In genomic region chr17:66447007-66447312, GRCm38 (mm10) we compare ENCODE assay signal across 10 mouse cellular contexts. TPM values are rescaled to one million over a fixed set of nuclear protein-coding genes. Genes with fewer than 3 reads are reported as not detected.
DNase-seq lines count a peak whose midpoint lies in the region; ATAC-seq and TF ChIP-seq lines count a peak whose summit lies in the region.
"Had no signal": no experiment of that assay in that cellular context is flagged by ENCODE, and none has a peak within 500 bp of the region (broad histone marks: within the 10 kb centered on the region; RNA-seq: fewer than 3 reads in every experiment).

No protein-coding gene starts in this region.

- H3K9me3 ChIP-seq in kidney, embryonic 15.5 days (replicated peaks): no peaks in the 10 kb centered on the region
- no peaks in the 10 kb centered on the region for H3K9me3 ChIP-seq in hindbrain, embryonic 15.5 days
- H3K9me3 ChIP-seq: liver, embryonic 12.5 days had no signal

- WGBS in kidney, embryonic 15.5 days: 60% methylated on average over 7 of the region's 7 CpGs
- 27% methylated on average over 7 of the region's 7 CpGs for WGBS in hindbrain, embryonic 15.5 days

- no peak overlapping the region for H3K9ac ChIP-seq in kidney, embryonic 15.5 days
- H3K9ac ChIP-seq in hindbrain, embryonic 15.5 days: peak overlapping the region; percentile 95
- H3K9ac ChIP-seq: liver, embryonic 12.5 days had no signal

- no peak overlapping the region for H3ac ChIP-seq in myocyte (ENCODE audit: control insufficient read depth, insufficient read length)

- peaks cover 54% of the 10 kb centered on the region for H3K79me2 ChIP-seq in myocyte (ENCODE audit: control insufficient read depth, insufficient read depth)

- ATAC-seq in kidney, embryonic 15.5 days (replicated peaks; ENCODE audit: low FRiP score): no peak
- ATAC-seq in hindbrain, embryonic 15.5 days (ENCODE audit: low FRiP score, low read depth): no peak
- ATAC-seq: liver, embryonic 12.5 days had no signal

- H3K27ac ChIP-seq in kidney, embryonic 15.5 days: no peak overlapping the region
- 0 out of 2 replicates have a peak overlapping the region, but pooled peaks have one; percentile 41 for H3K27ac ChIP-seq in hindbrain, embryonic 15.5 days (replicated peaks)
- H3K27ac ChIP-seq: liver, embryonic 12.5 days had no signal

- H3K27me3 ChIP-seq in kidney, embryonic 15.5 days: peaks cover 40% of the 10 kb centered on the region
- H3K27me3 ChIP-seq in hindbrain, embryonic 15.5 days: no peaks in the 10 kb centered on the region
- H3K27me3 ChIP-seq in myocyte (ENCODE audit: control insufficient read depth, insufficient read depth, insufficient read length): no peaks in the 10 kb centered on the region

- peak overlapping the region; percentile 89 for H3K4me2 ChIP-seq in kidney, embryonic 15.5 days
- peak overlapping the region; percentile 78 for H3K4me2 ChIP-seq in hindbrain, embryonic 15.5 days
- peak overlapping the region; percentile 90 for H3K4me2 ChIP-seq in myocyte (ENCODE audit: low read depth)
- H3K4me2 ChIP-seq: liver, embryonic 12.5 days had no signal

- no peak for DNase-seq in kidney, adult 18-20 months
- DNase-seq in cerebellum, postnatal 36 days: peak; percentile 41 to 62
- no peak for DNase-seq in adrenal gland, adult 18-20 months (ENCODE audit: low spot score in 2 of 2)
- no peak for DNase-seq in right cerebral cortex, postnatal 36 days (ENCODE audit: low spot score in 2 of 2)
- no peak for DNase-seq in liver

- peaks cover 51% of the 10 kb centered on the region for H3K4me1 ChIP-seq in kidney, embryonic 15.5 days
- H3K4me1 ChIP-seq in hindbrain, embryonic 15.5 days (replicated peaks): peaks cover 66% of the 10 kb centered on the region

- TF ChIP-seq POLR2A in myocyte (IDR thresholded peaks at IDR 0.05; ENCODE audit: insufficient read length, low read depth): no peak

- peak overlapping the region; percentile 66; the same call in 1 of the 2 replicates for H3K4me3 ChIP-seq in kidney, embryonic 15.5 days (replicated peaks)
- peak overlapping the region; percentile 90 for H3K4me3 ChIP-seq in hindbrain, embryonic 15.5 days
- peak overlapping the region; percentile 67 for H3K4me3 ChIP-seq in myocyte
- H3K4me3 ChIP-seq: liver, embryonic 12.5 days had no signal

- H3K36me3 ChIP-seq in kidney, embryonic 15.5 days: no peaks in the 10 kb centered on the region
- no peaks in the 10 kb centered on the region for H3K36me3 ChIP-seq in hindbrain, embryonic 15.5 days
- H3K36me3 ChIP-seq in myocyte (ENCODE audit: control insufficient read depth, insufficient read depth): no peaks in the 10 kb centered on the region
- H3K36me3 ChIP-seq: G1E; liver, embryonic 12.5 days had no signal

TF ChIP-seq in myocyte, 11 proteins besides CTCF, POLR2A, EP300 and RAD21:
- no peak for TF ChIP-seq USF1 (IDR thresholded peaks at IDR 0.05; ENCODE audit: low read depth)

RNA-seq across cellular contexts. Expression of gene Mtcl1, which starts 2.6 kb away (rescaled TPM):
- polyA plus RNA-seq in kidney, embryonic 15.5 days (2015; fragmentation: Nextera tagmentation; extraction: Ambion mirVana): 6.0 and 6.4 TPM in 2 replicates
- 38.8 and 40.0 TPM in 2 replicates for polyA plus RNA-seq in hindbrain, embryonic 15.5 days (2015; fragmentation: Nextera tagmentation; extraction: Ambion mirVana)
- polyA plus RNA-seq in myocyte (2012; fragmentation: generic; extraction: Trizol): 18.3 TPM
- total RNA-seq in adrenal gland, adult 18-20 months (2021): 1 to 10 TPM; 5.1 to 6.1 TPM
- polyA plus RNA-seq: G1E had no signal

Comparison
In these comparisons a context has a peak if more than half of its experiments do, and no peak if none do; other contexts are left out.
1. DNase-seq: peak in cerebellum, postnatal 36 days (2 of 2); none in kidney, adult 18-20 months (single experiment), adrenal gland, adult 18-20 months (0 of 2), right cerebral cortex, postnatal 36 days (0 of 2) and liver (single experiment).
2. Peak in every context shown above with its lines, with median percentiles within 50 percentile points of each other: H3K4me2 ChIP-seq and H3K4me3 ChIP-seq.